Mouse (Mus musculus) inflammation-experienced regulatory T-cells (primary cell): ENCODE data around the gene Zscan2. TPM values are rescaled to one million over a fixed set of nuclear protein-coding genes. Genes with fewer than 3 reads are reported as not detected.

ENCODE experiments used
- polyA plus RNA-seq, 2 experiments: library from polyadenylated mRNA; unstranded; fragments of 100-300 nt; shearing (Covaris generic); gene quantifications; one replicate each; pipeline ENCODE4 v1.2.1; 2017

Gene Zscan2
- polyA plus RNA-seq = 1 to 10 TPM; 1.5 to 1.8 TPM

DNA sequence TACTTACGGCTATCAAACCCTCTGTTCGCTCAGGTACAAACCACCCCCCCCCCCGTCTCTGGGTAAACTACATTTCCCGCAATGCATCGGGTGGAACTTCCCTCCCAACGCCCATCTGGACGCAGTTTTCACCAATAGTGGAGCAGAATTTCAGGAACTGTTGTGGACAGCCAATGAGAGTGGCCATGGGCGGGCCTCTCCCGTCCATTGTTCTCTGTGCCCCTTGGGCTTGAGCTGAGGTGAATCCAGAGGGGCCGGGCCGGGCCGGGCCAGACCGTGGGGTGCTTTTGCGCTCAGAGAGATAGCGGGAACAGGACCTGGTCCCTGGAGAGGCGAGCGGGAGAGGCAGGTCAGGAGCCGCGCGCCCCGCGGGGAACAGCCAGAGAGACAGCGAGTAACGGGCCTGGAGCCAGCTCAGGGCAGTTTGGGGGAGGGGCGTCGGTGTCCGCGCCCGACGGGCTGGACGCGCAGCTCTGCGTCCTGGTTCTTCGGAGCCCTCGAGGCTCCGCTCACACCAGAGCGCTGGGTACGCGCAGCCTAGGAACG lies at the start of gene Zscan2:
Zscan2 (plus strand) TSS at position 192 of the 546 bp plus-strand sequence.

DNA sequence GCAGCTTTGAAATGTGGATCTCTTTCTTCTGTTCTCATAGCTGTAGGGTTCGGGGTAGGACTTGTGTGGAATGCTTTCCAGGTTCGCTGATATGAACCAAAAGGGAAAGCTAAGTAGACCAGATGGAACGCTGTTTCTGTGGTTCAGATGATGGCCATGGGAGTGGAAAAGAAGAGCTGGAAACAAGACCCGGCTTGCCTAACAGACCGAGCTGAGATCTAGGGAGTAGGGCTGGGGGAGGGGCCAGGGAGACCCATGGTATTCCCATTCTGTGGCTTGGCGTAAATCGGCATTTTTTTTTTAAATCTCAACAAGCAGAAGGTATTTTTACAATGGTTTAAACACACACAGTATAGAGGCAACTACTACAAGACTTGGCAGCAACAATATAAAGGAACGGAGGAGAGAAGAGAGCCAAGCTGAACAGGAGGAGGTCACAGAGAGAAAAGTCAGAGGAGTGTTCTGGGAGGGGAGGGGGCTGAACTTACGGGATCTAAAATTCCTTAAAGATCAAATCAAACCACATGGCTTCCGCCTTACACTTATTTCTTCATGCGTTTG lies 34.8 kb upstream of the Zscan2 start, which contains the start of gene Iqgap1:
Iqgap1 (minus strand) TSS at position 132 of the 561 bp plus-strand sequence.

DNA sequence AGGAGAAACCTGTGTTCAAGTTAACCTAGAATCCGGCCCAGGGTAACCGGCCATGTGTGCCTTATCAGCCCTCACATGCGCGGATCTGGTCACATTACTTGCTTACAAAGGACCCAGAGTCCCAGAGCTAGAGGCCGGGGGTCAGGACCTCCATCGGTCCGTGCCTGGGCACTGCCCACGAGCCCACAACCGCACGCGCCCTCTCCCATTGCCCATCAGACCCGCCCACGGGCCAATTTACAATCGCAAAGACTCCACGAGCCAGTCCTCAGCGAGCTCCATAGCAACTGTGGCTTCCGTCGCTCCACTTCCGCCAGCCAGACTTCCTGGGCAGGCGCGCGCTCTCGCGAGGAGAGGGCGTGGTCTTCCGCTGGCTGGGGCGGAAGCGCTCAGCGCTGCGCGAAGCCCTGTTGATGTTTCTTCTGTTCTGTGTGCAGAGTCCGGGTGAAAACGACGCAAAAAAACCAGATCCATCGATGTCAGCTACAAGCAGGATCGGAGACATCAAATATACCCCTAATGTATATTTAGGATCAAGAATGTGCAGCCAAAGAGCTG lies 40.3 kb downstream of the Zscan2 start, which contains the start of gene Wdr73:
Wdr73 (minus strand) TSS at position 326 of the 558 bp plus-strand sequence.

DNA sequence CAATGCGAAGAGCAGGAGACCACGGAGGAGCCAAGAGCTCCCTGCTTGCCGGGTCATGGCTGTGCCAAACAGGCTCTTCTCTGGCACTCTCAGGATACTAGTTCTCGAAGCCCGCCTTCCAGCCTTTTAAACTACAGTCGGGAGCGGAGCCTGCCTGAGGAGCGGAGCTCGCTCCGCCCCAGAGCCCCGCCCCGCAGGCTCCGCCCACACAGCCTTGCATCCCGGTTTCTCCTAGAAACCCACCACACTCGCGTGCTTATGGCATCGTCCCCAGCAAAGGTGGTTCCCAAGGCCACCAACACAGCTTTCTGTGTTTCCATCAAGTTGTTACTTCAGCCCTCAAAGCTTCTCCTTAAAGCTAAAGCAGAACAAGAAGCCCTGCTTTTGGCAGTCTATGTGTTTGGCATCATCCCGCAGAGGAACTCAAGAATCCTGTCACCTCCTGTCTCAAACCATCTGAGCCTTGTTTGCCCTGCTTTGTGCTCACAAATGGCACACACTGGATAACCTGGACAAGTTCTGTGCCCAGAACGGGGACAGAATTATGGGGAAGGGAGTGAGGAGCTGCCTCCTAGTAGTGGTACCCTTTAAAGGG lies 44.3 kb downstream of the Zscan2 start, which contains the start of gene Nmb:
Nmb (minus strand) TSS at position 156 of the 595 bp plus-strand sequence.

Other genes starting within 250 kb of the Zscan2 start
- gene Crtc3, start 172.0 kb upstream of the Zscan2 start, polyA plus RNA-seq = 10 to 100 TPM; 65.0 to 82.6 TPM
- gene Iqgap1, start 34.9 kb upstream of the Zscan2 start, polyA plus RNA-seq = 100 to 1,000 TPM; 205 to 207 TPM
- 10 to 100 TPM; 33.3 to 36.5 TPM for gene Wdr73, start 40.3 kb downstream of the Zscan2 start, polyA plus RNA-seq
- 10 to 100 TPM; 43.1 to 61.7 TPM for gene Nmb, start 44.2 kb downstream of the Zscan2 start, polyA plus RNA-seq
- gene Sec11a, start 86.9 kb downstream of the Zscan2 start, polyA plus RNA-seq = 100 to 1,000 TPM; 294 to 382 TPM
- 10 to 100 TPM; 63.0 to 84.8 TPM for gene Zfp592, start 132.8 kb downstream of the Zscan2 start, polyA plus RNA-seq
- gene Alpk3, start 196.7 kb downstream of the Zscan2 start, polyA plus RNA-seq = 1 to 10 TPM in 1 of 2 experiments, under 1 TPM in 1; 0.29 to 1.5 TPM